Mouse (Mus musculus): ENCODE results near the gene Arpp21. TPM values are rescaled to one million over a fixed set of nuclear protein-coding genes. Genes with fewer than 3 reads are reported as not detected.

The Arpp21 gene
- polyA plus RNA-seq, 1 experiment from 2014 or later, result 61.8 TPM

DNA sequence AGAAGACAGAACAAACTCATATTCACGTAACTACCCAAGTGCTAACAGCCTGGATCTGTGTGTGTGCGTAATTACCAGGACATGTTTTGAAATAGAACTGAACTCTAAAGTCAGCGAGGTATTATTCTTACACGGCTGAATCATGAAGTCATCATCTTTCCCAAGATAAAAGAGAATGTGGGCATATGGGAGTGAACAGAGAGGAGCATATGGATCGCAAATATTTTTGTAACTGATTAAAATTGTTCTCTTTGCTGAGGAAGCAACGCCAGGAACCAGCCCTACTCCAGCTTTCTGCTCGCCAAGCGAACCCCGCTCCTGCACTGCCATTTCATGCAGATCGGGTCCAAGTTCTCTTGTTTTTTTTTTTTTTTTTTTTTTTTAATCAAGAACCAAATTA lies 46.3 kb downstream of the Arpp21 start:
- H3K4me3 ChIP-seq (ENCODE audit: low read length), result no peak overlapping the region
- H3K9ac ChIP-seq (ENCODE audit: low read depth, low read length), result no peak overlapping the region
- H3K27me3 ChIP-seq (replicated peaks; ENCODE audit: control insufficient read depth, insufficient read depth, low read length), result no peaks in the 10 kb centered on the region
- no peaks in the 10 kb centered on the region for H3K36me3 ChIP-seq (ENCODE audit: control insufficient read depth, insufficient read depth, low read length)
- H3K9me3 ChIP-seq (ENCODE audit: control insufficient read depth, low read length), result no peaks in the 10 kb centered on the region
- ATAC-seq, result no peak
- WGBS, result 67% methylated on average over 10 of the region's 10 CpGs
- no peak overlapping the region for H3K27ac ChIP-seq (ENCODE audit: low read depth, low read length)
- peaks cover 18% of the 10 kb centered on the region for H3K4me1 ChIP-seq (ENCODE audit: control insufficient read depth, insufficient read depth, low read depth, low read length)
- H3K4me2 ChIP-seq (ENCODE audit: low read length), result no peak overlapping the region

DNA sequence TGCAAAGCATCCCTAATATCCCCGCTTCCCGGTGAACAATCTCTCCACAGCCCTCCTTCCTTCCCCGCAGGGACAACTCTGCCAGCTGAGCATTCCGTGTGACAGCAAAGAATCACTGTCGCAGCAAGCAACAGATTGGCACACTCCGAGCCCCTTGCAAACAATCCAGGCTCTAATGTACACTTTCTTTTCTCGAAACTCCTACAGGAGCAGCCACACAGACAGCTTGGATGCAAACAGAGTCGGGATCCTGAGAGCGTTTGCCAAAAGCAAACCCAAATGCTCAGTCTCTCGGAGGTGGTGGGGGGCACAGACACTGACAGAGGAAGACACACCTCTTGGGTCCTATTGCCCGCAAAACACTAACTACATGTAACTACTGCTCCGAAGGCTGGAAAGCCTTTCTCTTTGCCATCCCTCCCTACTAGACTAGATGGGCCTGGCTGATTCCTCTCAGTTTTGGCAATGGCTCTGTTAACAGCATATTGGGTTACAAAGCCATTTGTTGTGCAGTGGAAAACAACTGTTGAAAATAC lies 47.3 kb downstream of the Arpp21 start:
- Histone ChIP-seq H3K36me3 (ENCODE audit: control insufficient read depth, insufficient read depth, low read length) (no peaks in the 10 kb centered on the region), H3K4me3 (ENCODE audit: low read length) (no peak overlapping the region), H3K27me3 (replicated peaks; ENCODE audit: control insufficient read depth, insufficient read depth, low read length) (no peaks in the 10 kb centered on the region), H3K9me3 (ENCODE audit: control insufficient read depth, low read length) (no peaks in the 10 kb centered on the region), H3K27ac (ENCODE audit: low read depth, low read length) (peak overlapping the region; percentile 13; the same call in 1 of the 2 replicates), H3K9ac (ENCODE audit: low read depth, low read length) (peak overlapping the region; percentile 41; the same call in 1 of the 2 replicates), H3K4me2 (ENCODE audit: low read length) (peak overlapping the region; percentile 28), H3K4me1 (ENCODE audit: control insufficient read depth, insufficient read depth, low read depth, low read length) (peaks cover 18% of the 10 kb centered on the region)
- peak; percentile 46 for ATAC-seq
- 26% methylated on average over 12 of the region's 12 CpGs for WGBS

GRCm38 (mm10) chr9:112187667-112188066 lies 48.1 kb downstream of the Arpp21 start:
- H3K4me3 ChIP-seq (ENCODE audit: low read length), result peak overlapping the region; percentile 2; the same call in 1 of the 2 replicates
- H3K27ac ChIP-seq (ENCODE audit: low read depth, low read length), result no peak overlapping the region
- no peak for ATAC-seq
- H3K9me3 ChIP-seq (ENCODE audit: control insufficient read depth, low read length), result no peaks in the 10 kb centered on the region
- H3K4me2 ChIP-seq (ENCODE audit: low read length), result peak overlapping the region; percentile 35
- no peaks in the 10 kb centered on the region for H3K27me3 ChIP-seq (replicated peaks; ENCODE audit: control insufficient read depth, insufficient read depth, low read length)
- H3K36me3 ChIP-seq (ENCODE audit: control insufficient read depth, insufficient read depth, low read length), result no peaks in the 10 kb centered on the region
- peaks cover 18% of the 10 kb centered on the region for H3K4me1 ChIP-seq (ENCODE audit: control insufficient read depth, insufficient read depth, low read depth, low read length)
- WGBS, result 33% methylated on average over 14 of the region's 14 CpGs
- no peak overlapping the region for H3K9ac ChIP-seq (ENCODE audit: low read depth, low read length)

DNA sequence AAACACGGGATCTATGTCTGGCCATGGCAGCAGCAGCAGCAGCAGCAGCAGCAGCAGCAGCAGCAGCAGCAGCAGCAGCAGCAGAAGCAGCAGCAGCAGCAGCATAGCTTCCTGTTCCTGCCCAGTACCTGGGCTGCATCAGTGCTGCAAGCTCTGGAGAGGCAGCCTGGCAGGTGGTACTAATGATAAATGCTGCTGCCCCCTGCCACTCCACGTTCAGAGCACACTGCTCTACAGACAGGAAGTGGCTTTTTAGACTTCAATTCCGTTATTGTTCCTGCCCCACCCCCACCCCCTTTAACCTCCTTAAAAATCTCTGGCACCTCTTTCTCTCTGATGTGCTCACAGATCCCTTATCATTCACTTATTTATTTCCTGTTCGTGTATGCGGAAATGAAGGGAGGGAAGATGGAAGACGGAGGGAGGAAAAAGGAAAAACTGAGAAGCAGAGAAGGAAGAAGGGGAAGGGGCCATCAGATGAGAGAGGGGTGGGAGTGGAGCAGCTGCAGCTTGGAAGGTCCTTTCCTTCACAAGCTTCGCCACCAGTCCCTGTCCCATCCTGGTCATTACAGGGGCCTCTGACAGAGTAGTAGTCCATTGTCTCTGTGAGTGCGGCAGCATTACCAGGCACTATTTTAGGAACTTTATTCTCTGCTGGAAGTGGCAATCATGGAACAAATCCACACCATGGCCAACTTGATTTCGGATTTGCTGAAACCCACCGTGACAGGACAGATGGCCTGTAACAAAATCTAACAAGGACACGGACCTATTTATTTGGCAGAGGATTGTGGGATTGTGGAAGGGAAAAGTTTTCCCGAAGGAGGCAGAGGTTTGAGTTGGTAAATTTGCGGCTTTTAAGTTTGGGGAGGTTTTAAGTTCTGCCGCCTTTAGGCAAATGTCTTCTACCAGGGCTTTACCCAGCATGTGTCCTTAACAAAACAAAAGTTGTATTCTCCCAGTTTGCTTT lies 49.1 kb downstream of the Arpp21 start:
- Histone ChIP-seq H3K27me3 (replicated peaks; ENCODE audit: control insufficient read depth, insufficient read depth, low read length) (no peaks in the 10 kb centered on the region), H3K4me1 (ENCODE audit: control insufficient read depth, insufficient read depth, low read depth, low read length) (peaks cover 18% of the 10 kb centered on the region), H3K9me3 (ENCODE audit: control insufficient read depth, low read length) (no peaks in the 10 kb centered on the region), H3K9ac (ENCODE audit: low read depth, low read length) (peak overlapping the region; percentile 8; the same call in 1 of the 2 replicates), H3K27ac (ENCODE audit: low read depth, low read length) (no peak overlapping the region), H3K36me3 (ENCODE audit: control insufficient read depth, insufficient read depth, low read length) (no peaks in the 10 kb centered on the region), H3K4me3 (ENCODE audit: low read length) (no peak overlapping the region), H3K4me2 (ENCODE audit: low read length) (peak overlapping the region; percentile 14)
- WGBS, result 14% methylated on average over 14 of the region's 14 CpGs
- peak; percentile 34; the same call in 1 of the 2 replicates for ATAC-seq

GRCm38 (mm10) chr9:112185746-112186145 lies 50.0 kb downstream of the Arpp21 start:
- Histone ChIP-seq H3K4me1 (ENCODE audit: control insufficient read depth, insufficient read depth, low read depth, low read length) (peaks cover 18% of the 10 kb centered on the region), H3K27me3 (replicated peaks; ENCODE audit: control insufficient read depth, insufficient read depth, low read length) (no peaks in the 10 kb centered on the region), H3K4me3 (ENCODE audit: low read length) (no peak overlapping the region), H3K9me3 (ENCODE audit: control insufficient read depth, low read length) (no peaks in the 10 kb centered on the region), H3K9ac (ENCODE audit: low read depth, low read length) (no peak overlapping the region), H3K4me2 (ENCODE audit: low read length) (no peak overlapping the region), H3K36me3 (ENCODE audit: control insufficient read depth, insufficient read depth, low read length) (no peaks in the 10 kb centered on the region), H3K27ac (ENCODE audit: low read depth, low read length) (no peak overlapping the region)
- 0 out of 2 replicates have a peak, but pooled peaks have one; percentile 5 for ATAC-seq
- WGBS, result 62% methylated on average over 10 of the region's 10 CpGs

GRCm38 (mm10) chr9:112182738-112183137 lies 53.0 kb downstream of the Arpp21 start:
- 52% methylated on average over 3 of the region's 3 CpGs for WGBS
- Histone ChIP-seq H3K9me3 (ENCODE audit: control insufficient read depth, low read length) (no peaks in the 10 kb centered on the region), H3K9ac (ENCODE audit: low read depth, low read length) (no peak overlapping the region), H3K4me1 (ENCODE audit: control insufficient read depth, insufficient read depth, low read depth, low read length) (peaks cover 10% of the 10 kb centered on the region), H3K4me2 (ENCODE audit: low read length) (no peak overlapping the region), H3K27ac (ENCODE audit: low read depth, low read length) (no peak overlapping the region), H3K36me3 (ENCODE audit: control insufficient read depth, insufficient read depth, low read length) (0 out of 2 replicates have a peak, but pooled peaks cover 4% of the 10 kb centered on the region), H3K4me3 (ENCODE audit: low read length) (no peak overlapping the region), H3K27me3 (replicated peaks; ENCODE audit: control insufficient read depth, insufficient read depth, low read length) (no peaks in the 10 kb centered on the region)
- ATAC-seq, result no peak

- Histone ChIP-seq H3K4me1 (ENCODE audit: control insufficient read depth, insufficient read depth, low read depth, low read length) (no peaks in the 10 kb centered on the region; the same call in 1 of the 2 replicates), H3K27me3 (replicated peaks; ENCODE audit: control insufficient read depth, insufficient read depth, low read length) (no peaks in the 10 kb centered on the region), H3K9me3 (ENCODE audit: control insufficient read depth, low read length) (no peaks in the 10 kb centered on the region), H3K4me3 (ENCODE audit: low read length) (no peak overlapping the region), H3K36me3 (ENCODE audit: control insufficient read depth, insufficient read depth, low read length) (peaks cover 4% of the 10 kb centered on the region; the same call in 1 of the 2 replicates), H3K27ac (ENCODE audit: low read depth, low read length) (no peak overlapping the region), H3K4me2 (ENCODE audit: low read length) (no peak overlapping the region), H3K9ac (ENCODE audit: low read depth, low read length) (no peak overlapping the region)
- ATAC-seq, result no peak
- WGBS, result 86% methylated on average over 4 of the region's 4 CpGs
Observed at GRCm38 (mm10) chr9:112180006-112180405, 55.7 kb downstream of the Arpp21 start.

DNA sequence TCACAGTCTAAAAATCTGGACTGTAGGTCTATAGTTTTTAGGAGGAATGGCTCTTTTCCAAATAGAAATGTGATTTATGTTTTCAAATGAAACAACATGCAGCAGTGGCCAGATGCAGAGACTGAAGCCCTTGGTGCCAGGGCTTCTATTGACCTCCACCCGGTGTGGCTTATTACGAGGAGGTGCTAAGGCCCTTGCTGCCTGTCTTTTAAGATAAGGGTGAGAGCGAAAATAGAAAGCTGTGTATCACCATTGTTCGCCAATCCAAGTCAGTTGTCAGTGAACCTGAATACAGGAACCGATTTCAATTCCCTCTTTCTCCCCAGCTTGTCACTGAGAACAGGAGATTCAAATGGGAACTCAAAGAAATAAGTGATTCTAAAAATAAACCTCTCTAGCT lies 57.3 kb downstream of the Arpp21 start:
- Histone ChIP-seq H3K4me1 (ENCODE audit: control insufficient read depth, insufficient read depth, low read depth, low read length) (peaks cover 6% of the 10 kb centered on the region), H3K4me2 (ENCODE audit: low read length) (no peak overlapping the region), H3K9ac (ENCODE audit: low read depth, low read length) (no peak overlapping the region), H3K27ac (ENCODE audit: low read depth, low read length) (no peak overlapping the region), H3K36me3 (ENCODE audit: control insufficient read depth, insufficient read depth, low read length) (peaks cover 4% of the 10 kb centered on the region; the same call in 1 of the 2 replicates), H3K27me3 (replicated peaks; ENCODE audit: control insufficient read depth, insufficient read depth, low read length) (no peaks in the 10 kb centered on the region), H3K9me3 (ENCODE audit: control insufficient read depth, low read length) (no peaks in the 10 kb centered on the region), H3K4me3 (ENCODE audit: low read length) (no peak overlapping the region)
- 67% methylated on average over 5 of the region's 5 CpGs for WGBS
- ATAC-seq, result no peak

DNA sequence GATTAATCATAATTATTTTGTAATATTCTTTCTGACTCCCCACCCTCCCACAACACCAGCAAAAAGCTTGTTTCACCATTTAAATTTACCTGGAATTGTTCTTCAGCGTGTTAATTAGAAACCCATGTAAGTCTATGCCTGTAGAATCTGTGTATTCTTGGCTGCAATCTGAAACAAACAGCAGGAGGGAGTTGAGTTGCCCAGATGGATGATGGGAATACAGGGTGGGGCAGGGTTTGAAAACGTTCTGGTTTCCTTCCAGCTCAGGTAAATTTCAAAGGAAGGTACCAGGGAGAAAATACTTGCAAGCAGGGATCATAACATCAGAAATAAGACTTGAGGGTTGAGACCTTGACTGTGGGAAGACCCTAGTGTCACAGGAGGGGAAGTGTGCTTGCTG lies 58.2 kb downstream of the Arpp21 start:
- H3K9ac ChIP-seq (ENCODE audit: low read depth, low read length), result no peak overlapping the region
- H3K27me3 ChIP-seq (replicated peaks; ENCODE audit: control insufficient read depth, insufficient read depth, low read length), result no peaks in the 10 kb centered on the region
- no peak overlapping the region for H3K4me2 ChIP-seq (ENCODE audit: low read length)
- H3K27ac ChIP-seq (ENCODE audit: low read depth, low read length), result no peak overlapping the region
- no peak overlapping the region for H3K4me3 ChIP-seq (ENCODE audit: low read length)
- peaks cover 4% of the 10 kb centered on the region; the same call in 1 of the 2 replicates for H3K36me3 ChIP-seq (ENCODE audit: control insufficient read depth, insufficient read depth, low read length)
- no peaks in the 10 kb centered on the region for H3K9me3 ChIP-seq (ENCODE audit: control insufficient read depth, low read length)
- no peak for ATAC-seq
- H3K4me1 ChIP-seq (ENCODE audit: control insufficient read depth, insufficient read depth, low read depth, low read length), result peaks cover 6% of the 10 kb centered on the region
- 69% methylated on average over 2 of the region's 2 CpGs for WGBS

Data from hindbrain, embryonic 16.5 days (tissue).